Mouse (Mus musculus) megakaryocyte, embryonic 14.5 days (primary cell): ENCODE results near the gene Mcu. TPM values are rescaled to one million over a fixed set of nuclear protein-coding genes. Genes with fewer than 3 reads are reported as not detected.
A peak's percentile ranks its signal among the peaks of the same experiment; 100 is the strongest.

Source experiments
- H3K27me3 ChIP-seq: replicated peaks from 2 replicates; pipeline ENCODE3; 2012; ENCODE audit warnings: inconsistent platforms
- H3K36me3 ChIP-seq: replicated peaks from 2 replicates; pipeline ENCODE3; 2012; ENCODE audit warnings: low read length, inconsistent platforms, mixed read lengths
- H3K4me1 ChIP-seq: 2 replicates; pipeline ENCODE4 v1.6.1; 2012; ENCODE audit warnings: inconsistent platforms
- H3K4me3 ChIP-seq: replicated peaks from 2 replicates; pipeline ENCODE3; 2012; ENCODE audit warnings: moderate library complexity, mild to moderate bottlenecking, inconsistent platforms
- H3K9me3 ChIP-seq: 2 replicates; pipeline ENCODE4 v1.6.1; 2012; ENCODE audit warnings: inconsistent platforms
- FLI1 ChIP-seq: IDR thresholded peaks from 2 replicates; pipeline ENCODE4 v1.6.1; 2012; ENCODE audit warnings: low read length, inconsistent platforms, mixed read lengths
- GATA1 ChIP-seq: IDR thresholded peaks from 3 replicates; pipeline ENCODE4 v1.6.1; 2012; ENCODE audit warnings: mixed read lengths, low read length, inconsistent platforms, borderline replicate concordance
- polyA plus RNA-seq: library from polyadenylated mRNA; stranded (reverse); fragments of >175 nt; gene quantifications from 2 replicates; pipeline ENCODE4 v1.2.3, GENCODE M21; 2012; ENCODE audit warnings: low replicate concordance; ENCODE audit not compliant: insufficient read depth

Gene Mcu
- polyA plus RNA-seq: 36.5 and 38.7 TPM in 2 replicates

DNA sequence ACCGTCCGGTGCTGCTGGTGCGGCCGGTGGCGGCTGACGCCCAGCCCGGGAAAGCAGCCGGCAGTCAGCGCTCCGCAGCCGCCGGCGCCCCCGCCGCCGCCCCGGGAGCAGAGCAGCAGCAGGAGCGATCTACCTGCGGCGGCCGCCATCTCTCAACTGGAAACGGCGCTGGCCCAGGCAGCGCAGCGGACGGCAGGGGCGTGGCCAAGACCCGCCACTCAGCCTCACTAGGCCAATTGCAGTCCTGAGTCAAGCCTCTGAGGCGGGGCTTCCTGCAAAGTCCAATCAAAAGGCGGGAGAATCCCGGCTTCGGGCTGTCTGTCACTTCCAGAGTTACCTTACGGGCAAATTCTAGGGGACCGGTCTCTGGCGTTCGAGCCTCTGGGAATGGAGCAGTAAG is at the start of gene Mcu:
Gene Mcu (minus strand): TSS at position 171 of the 400 bp plus-strand sequence.
- peaks cover 51% of the 10 kb centered on the region for H3K4me1 ChIP-seq
- peak within 1 kb of the TSS; percentile 94 for H3K4me3 ChIP-seq
- H3K36me3 ChIP-seq: peaks cover 15% of the 10 kb centered on the region
- no peaks in the 10 kb centered on the region for H3K27me3 ChIP-seq
- TF ChIP-seq FLI1 (no peak), GATA1 (no peak)
- H3K9me3 ChIP-seq: no peaks in the 10 kb centered on the region

DNA sequence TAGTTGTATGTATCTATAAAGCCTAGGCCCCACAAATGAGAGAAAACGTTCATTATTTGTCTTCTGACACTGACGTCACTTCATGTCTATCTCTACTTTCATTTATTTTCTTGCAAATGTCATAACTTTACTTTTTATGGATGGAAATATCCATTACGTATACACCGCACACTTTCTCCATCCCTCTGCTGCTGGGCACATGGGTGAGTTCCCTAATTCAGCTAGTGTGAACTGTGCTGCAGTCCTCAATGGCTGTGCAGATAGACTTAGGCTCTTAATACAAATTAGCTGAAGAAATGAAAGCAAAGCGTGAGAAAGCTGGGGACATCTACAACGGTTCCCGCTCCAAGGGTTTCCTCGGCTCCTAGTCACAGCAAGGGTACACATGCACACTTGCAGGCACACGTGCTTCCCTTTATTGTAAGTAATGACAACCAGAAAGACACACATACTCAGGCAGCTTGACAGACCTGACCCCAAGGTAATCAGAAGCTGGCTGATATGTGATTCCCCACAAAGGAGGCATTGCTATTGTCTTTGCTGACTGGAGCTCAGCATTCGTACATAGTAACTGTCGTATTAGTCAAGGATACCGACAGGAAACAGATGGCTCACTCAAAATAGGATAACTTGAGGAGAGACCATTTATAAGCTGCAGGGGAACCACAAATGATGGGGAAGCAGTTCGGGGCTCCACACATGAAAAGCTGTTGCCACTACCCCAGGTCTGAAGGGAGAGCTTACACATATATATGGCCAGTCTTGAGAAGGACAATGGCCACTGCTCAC is 49.2 kb upstream of the Mcu start:
- peaks cover 15% of the 10 kb centered on the region for H3K9me3 ChIP-seq
- H3K4me1 ChIP-seq: peaks cover 57% of the 10 kb centered on the region
- TF ChIP-seq FLI1 (no peak), GATA1 (peak; percentile 54; the same call in 1 of the 3 replicates)
- peaks cover 16% of the 10 kb centered on the region for H3K36me3 ChIP-seq
- H3K27me3 ChIP-seq: no peaks in the 10 kb centered on the region
- peak overlapping the region; percentile 86 for H3K4me3 ChIP-seq

DNA sequence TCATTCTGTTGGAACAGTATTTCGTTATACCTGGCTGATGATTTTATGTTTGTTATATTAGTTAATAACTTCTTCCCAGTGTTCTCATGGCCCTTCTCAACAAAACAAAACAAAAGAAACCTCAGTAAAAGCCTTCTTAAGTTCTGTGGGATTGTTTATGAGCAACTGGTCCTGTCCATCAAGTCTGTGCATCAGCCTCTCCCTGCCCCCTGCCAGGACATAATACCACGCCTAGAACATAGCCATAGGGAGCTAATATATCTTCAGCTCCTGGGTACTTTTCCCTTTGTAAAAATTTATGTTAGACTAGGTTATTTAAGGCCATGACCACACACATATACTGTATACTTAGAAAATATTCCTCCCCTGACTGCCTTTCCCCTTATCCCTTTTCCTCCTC is 48.3 kb upstream of the Mcu start:
- H3K4me3 ChIP-seq: no peak overlapping the region
- peaks cover 22% of the 10 kb centered on the region for H3K9me3 ChIP-seq
- peaks cover 55% of the 10 kb centered on the region for H3K4me1 ChIP-seq
- peaks cover 18% of the 10 kb centered on the region for H3K36me3 ChIP-seq
- H3K27me3 ChIP-seq: no peaks in the 10 kb centered on the region
- no peak for TF ChIP-seq GATA1
- no peak for TF ChIP-seq FLI1

DNA sequence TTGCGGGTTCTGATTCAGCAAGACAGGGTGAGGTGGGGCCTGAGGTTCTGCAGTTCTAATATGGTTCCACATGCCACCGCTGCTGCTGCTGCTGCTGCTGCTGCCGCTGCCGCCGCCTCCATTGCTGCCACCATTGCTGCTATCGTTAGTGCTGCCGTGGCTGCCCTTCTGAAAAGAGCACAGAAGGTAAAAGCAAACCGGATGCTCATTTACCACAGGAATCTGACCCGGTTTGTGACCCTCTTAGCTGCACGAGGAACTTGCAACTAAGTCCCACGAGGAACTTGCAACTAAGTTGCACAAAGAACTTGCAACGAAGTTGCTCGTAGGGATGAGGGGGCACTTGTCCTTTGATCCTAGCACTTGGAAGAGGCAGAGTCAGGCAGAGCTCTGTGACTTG is 40.3 kb upstream of the Mcu start:
- no peak for TF ChIP-seq GATA1
- TF ChIP-seq FLI1: no peak
- H3K27me3 ChIP-seq: no peaks in the 10 kb centered on the region
- peaks cover 5% of the 10 kb centered on the region for H3K36me3 ChIP-seq
- H3K4me3 ChIP-seq: no peak overlapping the region
- H3K4me1 ChIP-seq: peaks cover 4% of the 10 kb centered on the region; the same call in 1 of the 2 replicates
- H3K9me3 ChIP-seq: peaks cover 11% of the 10 kb centered on the region; the same call in 1 of the 2 replicates

DNA sequence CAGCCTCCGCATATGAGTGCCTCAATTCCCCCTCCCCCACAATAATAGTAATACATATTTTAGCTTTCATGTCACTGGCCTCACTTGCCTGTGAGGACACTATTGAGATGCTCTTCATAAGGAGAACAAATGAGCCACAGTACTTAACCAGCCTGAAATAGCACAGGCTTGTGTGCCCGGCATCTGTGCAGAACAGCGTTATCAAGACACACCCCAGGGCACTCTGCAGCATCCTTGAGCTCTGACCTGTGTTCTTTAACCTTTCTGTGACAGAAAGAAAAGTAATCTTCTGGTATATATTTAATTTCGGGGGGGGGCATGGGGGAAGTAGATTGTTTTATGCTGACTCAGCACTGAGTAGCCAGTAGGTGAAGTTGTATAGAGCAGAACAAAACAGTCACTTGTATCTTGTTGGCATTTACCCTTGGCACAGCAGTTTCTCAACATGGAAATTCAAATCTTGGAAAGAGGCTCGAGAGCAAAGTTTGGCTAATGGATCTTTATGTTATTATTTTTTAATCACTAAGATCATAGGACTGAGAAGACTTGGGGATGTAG is 30.4 kb upstream of the Mcu start:
- no peaks in the 10 kb centered on the region for H3K27me3 ChIP-seq
- H3K4me1 ChIP-seq: peaks cover 23% of the 10 kb centered on the region
- H3K9me3 ChIP-seq: peaks cover 20% of the 10 kb centered on the region
- TF ChIP-seq GATA1 (no peak), FLI1 (no peak)
- no peak overlapping the region for H3K4me3 ChIP-seq
- H3K36me3 ChIP-seq: peaks cover 9% of the 10 kb centered on the region

DNA sequence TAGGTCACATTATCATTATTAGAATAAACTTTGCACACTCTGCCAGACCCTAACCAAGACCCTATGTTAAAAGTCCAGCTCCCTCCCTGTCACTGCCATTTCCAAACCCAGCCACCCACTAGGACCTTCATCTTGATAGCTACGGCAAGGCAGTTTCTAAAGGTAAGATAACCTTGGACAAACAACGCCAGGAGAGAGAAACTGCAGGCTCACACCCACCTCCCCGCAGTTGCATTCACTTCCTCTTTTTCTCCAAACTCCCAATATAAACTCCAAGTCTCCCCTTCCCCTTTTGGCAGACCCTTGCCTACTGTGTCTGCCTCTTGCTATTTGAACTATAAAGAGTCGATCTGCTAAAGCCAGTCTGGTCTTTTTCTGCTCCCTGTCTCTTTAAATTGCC is 28.7 kb upstream of the Mcu start:
- TF ChIP-seq FLI1 (no peak), GATA1 (no peak)
- Histone ChIP-seq H3K36me3 (peaks cover 9% of the 10 kb centered on the region), H3K9me3 (peaks cover 18% of the 10 kb centered on the region), H3K4me3 (no peak overlapping the region), H3K27me3 (no peaks in the 10 kb centered on the region), H3K4me1 (peaks cover 25% of the 10 kb centered on the region)

DNA sequence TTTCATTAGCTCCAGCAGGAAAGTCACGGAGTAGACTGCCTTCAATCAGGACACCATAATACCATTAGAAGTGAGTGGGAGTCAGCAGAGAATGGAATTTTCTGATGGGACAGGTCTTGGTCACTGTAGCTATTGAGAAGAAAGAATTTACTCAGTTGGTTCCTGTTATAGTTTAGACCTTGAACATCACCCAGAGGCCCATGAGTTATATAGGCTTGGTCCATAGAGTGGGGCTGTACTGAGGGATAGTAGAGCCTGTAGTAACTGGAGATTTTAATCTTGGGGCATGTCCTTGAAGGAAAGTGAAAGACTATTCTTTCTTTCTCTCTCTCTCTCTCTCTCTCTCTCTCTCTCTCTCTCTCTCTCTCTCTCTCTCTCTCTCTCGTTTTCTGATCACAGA is 28.2 kb upstream of the Mcu start:
- H3K4me1 ChIP-seq: peaks cover 25% of the 10 kb centered on the region
- H3K4me3 ChIP-seq: no peak overlapping the region
- H3K36me3 ChIP-seq: peaks cover 8% of the 10 kb centered on the region
- no peak for TF ChIP-seq FLI1
- TF ChIP-seq GATA1: no peak
- H3K9me3 ChIP-seq: peaks cover 14% of the 10 kb centered on the region
- no peaks in the 10 kb centered on the region for H3K27me3 ChIP-seq

DNA sequence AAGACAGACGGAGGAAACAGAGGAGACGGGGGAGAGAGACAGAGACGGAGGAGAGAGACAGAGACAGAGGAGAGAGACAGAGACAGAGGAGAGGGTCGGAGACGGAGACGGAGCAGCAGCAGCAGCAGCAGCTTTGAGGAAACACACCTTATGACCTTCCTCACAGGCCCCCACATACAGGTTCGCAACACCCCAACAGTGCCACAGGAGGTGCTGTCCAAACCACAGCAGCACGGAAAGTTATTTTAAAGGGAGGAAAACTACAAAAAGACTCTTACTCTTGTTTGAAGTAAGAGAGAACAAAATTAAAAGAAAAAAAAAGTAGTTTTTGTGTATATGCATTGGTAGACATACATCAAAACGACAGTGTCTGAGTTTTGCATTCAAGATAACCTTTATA is 27.2 kb upstream of the Mcu start:
- Histone ChIP-seq H3K4me1 (peaks cover 25% of the 10 kb centered on the region), H3K36me3 (peaks cover 8% of the 10 kb centered on the region), H3K9me3 (peaks cover 10% of the 10 kb centered on the region), H3K27me3 (peaks cover 2% of the 10 kb centered on the region), H3K4me3 (no peak overlapping the region)
- TF ChIP-seq FLI1: no peak
- no peak for TF ChIP-seq GATA1

DNA sequence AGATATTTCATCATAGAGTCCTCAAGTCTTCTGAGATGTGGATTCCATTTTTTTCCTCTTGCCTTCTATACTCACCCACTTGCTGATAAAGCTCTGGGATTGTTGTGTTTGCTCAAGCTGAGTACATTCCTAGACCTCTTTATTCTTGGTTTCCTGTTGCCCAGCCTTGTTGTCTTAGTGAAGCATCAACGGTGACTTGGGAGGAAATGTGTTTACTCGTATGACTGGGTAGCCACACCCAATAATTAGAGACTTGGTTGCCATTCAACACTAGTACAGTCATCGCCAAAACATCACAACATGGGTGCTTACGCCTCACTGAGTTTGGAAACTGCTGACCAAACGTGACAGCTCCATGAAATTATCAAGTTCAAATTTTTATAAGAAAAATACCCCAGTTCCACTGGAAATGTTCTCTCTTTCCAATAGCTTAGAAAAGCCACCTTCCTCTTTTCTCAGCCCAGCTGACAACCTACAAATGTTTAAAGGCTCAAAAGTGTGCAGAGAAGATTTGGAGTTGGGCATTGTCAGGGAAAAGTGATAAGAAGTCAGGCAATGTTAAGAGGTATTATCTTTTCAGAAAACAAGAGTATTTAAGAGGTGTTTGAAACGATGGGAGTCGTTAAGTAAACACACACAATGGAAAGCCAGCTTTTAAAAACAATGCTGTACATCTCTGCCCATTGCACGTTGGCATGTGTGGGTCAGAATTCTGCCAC is 26.3 kb upstream of the Mcu start:
- H3K4me1 ChIP-seq: peaks cover 25% of the 10 kb centered on the region
- no peak overlapping the region for H3K4me3 ChIP-seq
- H3K36me3 ChIP-seq: peaks cover 8% of the 10 kb centered on the region
- H3K27me3 ChIP-seq: peaks cover 2% of the 10 kb centered on the region
- H3K9me3 ChIP-seq: peaks cover 6% of the 10 kb centered on the region
- TF ChIP-seq GATA1 (no peak), FLI1 (no peak)
